Mouse (Mus musculus) midbrain, embryonic 15.5 days (tissue): ENCODE measurements around the gene Ltbp4. TPM values are rescaled to one million over a fixed set of nuclear protein-coding genes. Genes with fewer than 3 reads are reported as not detected.

Source experiments
- ATAC-seq: fragments of 200-750 bp; cut with Nextera tagmentation; replicated peaks from 2 replicates; pipeline ENCODE4 v1.8.0; 2017; ENCODE audit warnings: moderate TSS enrichment
- H3K27ac ChIP-seq: fragments of 300-500 bp; sonication (generic); 2 replicates; pipeline ENCODE4 v1.5.1; 2015; ENCODE audit warnings: mild to moderate bottlenecking, inconsistent platforms
- H3K27me3 ChIP-seq: fragments of 300-500 bp; sonication (generic); replicated peaks from 2 replicates; pipeline ENCODE4 v1.6.1; 2015; ENCODE audit warnings: inconsistent platforms
- H3K36me3 ChIP-seq: fragments of 300-500 bp; sonication (generic); replicated peaks from 2 replicates; pipeline ENCODE4 v1.6.1; 2015; ENCODE audit warnings: inconsistent platforms
- H3K4me1 ChIP-seq: fragments of 300-500 bp; sonication (generic); 2 replicates; pipeline ENCODE4 v1.6.1; 2015; ENCODE audit warnings: inconsistent platforms
- H3K4me2 ChIP-seq: fragments of 300-500 bp; sonication (generic); 2 replicates; pipeline ENCODE4 v1.6.1; 2015; ENCODE audit warnings: inconsistent platforms, mild to moderate bottlenecking, moderate library complexity
- H3K4me3 ChIP-seq: fragments of 300-500 bp; sonication (generic); 2 replicates; pipeline ENCODE4 v1.5.1; 2015; ENCODE audit warnings: mild to moderate bottlenecking, inconsistent platforms
- H3K9ac ChIP-seq: fragments of 300-500 bp; sonication (generic); 2 replicates; pipeline ENCODE4 v1.6.1; 2015; ENCODE audit warnings: mild to moderate bottlenecking, inconsistent platforms
- H3K9me3 ChIP-seq: fragments of 300-500 bp; sonication (generic); 2 replicates; pipeline ENCODE4 v1.6.1; 2016; ENCODE audit warnings: inconsistent platforms
- WGBS: fragments of 180-500 bp; shearing (Covaris S2); methylation state at CpG from one replicate; pipeline ENCODE4 v1.1.7; 2015; ENCODE audit warnings: mixed read lengths; 5-methylcytosine and 5-hydroxymethylcytosine counted together
- polyA plus RNA-seq: library from polyadenylated mRNA; unstranded; fragments of >200 nt; fragmentation: Nextera tagmentation; extraction: Ambion mirVana; gene quantifications from 2 replicates; pipeline ENCODE4 v1.2.1, GENCODE M21; 2015

Gene Ltbp4
- 13.4 and 15.7 TPM in 2 replicates for polyA plus RNA-seq

DNA sequence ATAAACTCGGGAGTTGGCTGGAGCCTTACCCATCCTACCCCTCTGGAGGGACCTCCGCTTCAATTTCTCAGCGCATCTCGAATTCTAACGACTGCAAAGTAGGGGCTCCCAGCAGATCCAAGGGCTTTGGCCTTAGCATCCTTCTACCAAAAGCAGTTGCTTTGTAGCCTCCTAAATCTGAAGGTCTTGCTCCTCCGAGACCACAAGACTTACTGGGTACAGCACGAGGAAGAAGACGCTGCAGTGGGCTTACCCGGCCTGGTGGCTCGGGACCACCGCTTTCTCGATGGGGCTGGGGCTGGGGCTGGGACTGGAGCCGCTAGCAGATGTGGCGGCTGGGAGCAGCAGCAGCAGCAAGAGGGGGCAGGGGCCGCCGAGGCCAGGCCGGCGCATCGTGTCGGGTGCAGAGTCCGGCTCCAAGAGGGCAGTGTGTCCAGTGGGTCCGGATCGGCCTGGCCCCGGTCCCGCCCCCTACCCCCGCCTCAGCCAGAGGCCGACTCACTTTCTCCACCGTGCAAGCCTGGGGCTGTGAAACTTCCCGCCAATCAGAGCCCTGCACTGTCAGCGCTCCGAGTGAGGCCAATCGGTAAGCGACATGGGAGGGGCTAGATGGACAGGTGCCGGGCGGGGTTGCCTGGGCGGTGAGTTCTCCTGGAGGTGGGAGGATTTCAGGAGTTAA lies at the start of gene Ltbp4:
Gene Ltbp4, minus strand, starts transcription at position 518 of the 679 bp plus-strand sequence.
- Histone ChIP-seq H3K27me3 (peaks cover 58% of the 10 kb centered on the region), H3K27ac (no peak within 1 kb of the TSS), H3K36me3 (peaks cover 6% of the 10 kb centered on the region; the same call in 1 of the 2 replicates), H3K9ac (peak within 1 kb of the TSS; percentile 40; the same call in 1 of the 2 replicates), H3K4me2 (peak within 1 kb of the TSS; percentile 59), H3K9me3 (no peaks in the 10 kb centered on the region), H3K4me3 (peak within 1 kb of the TSS; percentile 32), H3K4me1 (peaks cover 61% of the 10 kb centered on the region)
- no peak for ATAC-seq
- WGBS = 1% methylated on average over 36 of the region's 36 CpGs

GRCm38 (mm10) chr7:27384731-27385130 lies 47.2 kb upstream of the Ltbp4 start:
- no peak overlapping the region for H3K4me3 ChIP-seq
- H3K9ac ChIP-seq = no peak overlapping the region
- 30% methylated on average over 4 of the region's 4 CpGs for WGBS
- H3K4me2 ChIP-seq = no peak overlapping the region
- no peak for ATAC-seq
- H3K9me3 ChIP-seq = no peaks in the 10 kb centered on the region
- no peaks in the 10 kb centered on the region for H3K4me1 ChIP-seq
- H3K36me3 ChIP-seq = no peaks in the 10 kb centered on the region
- H3K27me3 ChIP-seq = no peaks in the 10 kb centered on the region
- no peak overlapping the region for H3K27ac ChIP-seq

GRCm38 (mm10) chr7:27384134-27384533 lies 46.6 kb upstream of the Ltbp4 start:
- peaks cover under 1% of the 10 kb centered on the region; the same call in 1 of the 2 replicates for H3K27me3 ChIP-seq
- H3K27ac ChIP-seq = no peak overlapping the region
- no peak overlapping the region for H3K4me3 ChIP-seq
- H3K9me3 ChIP-seq = no peaks in the 10 kb centered on the region
- no peak overlapping the region for H3K4me2 ChIP-seq
- H3K9ac ChIP-seq = no peak overlapping the region
- 53% methylated on average over 5 of the region's 5 CpGs for WGBS
- no peak for ATAC-seq
- no peaks in the 10 kb centered on the region for H3K36me3 ChIP-seq
- no peaks in the 10 kb centered on the region for H3K4me1 ChIP-seq

DNA sequence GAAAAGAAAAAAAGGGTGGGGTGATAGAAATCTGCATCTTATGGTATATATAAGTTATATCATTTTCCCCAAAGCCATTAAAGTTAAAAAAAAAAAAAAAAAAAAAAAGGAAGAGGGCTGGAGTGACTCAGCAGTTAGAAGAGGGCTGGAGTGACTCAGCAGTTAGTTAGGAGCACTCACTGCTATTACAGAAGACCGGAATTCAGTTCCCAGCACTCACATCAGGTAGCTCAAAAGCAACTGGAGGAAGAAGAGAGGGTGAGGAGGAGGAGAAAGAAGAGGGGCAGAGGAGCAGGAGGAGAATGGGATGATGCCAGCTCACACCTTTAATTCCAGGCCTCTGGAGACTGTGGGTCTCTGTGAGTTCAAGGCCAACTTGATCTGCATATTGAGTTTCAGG lies 45.7 kb upstream of the Ltbp4 start:
- Histone ChIP-seq H3K4me2 (no peak overlapping the region), H3K36me3 (no peaks in the 10 kb centered on the region), H3K9me3 (no peaks in the 10 kb centered on the region), H3K27ac (no peak overlapping the region), H3K4me1 (no peaks in the 10 kb centered on the region), H3K9ac (no peak overlapping the region), H3K4me3 (no peak overlapping the region), H3K27me3 (peaks cover 7% of the 10 kb centered on the region; the same call in 1 of the 2 replicates)
- ATAC-seq = no peak
- 82% methylated on average over 1 of the region's 1 CpGs for WGBS

DNA sequence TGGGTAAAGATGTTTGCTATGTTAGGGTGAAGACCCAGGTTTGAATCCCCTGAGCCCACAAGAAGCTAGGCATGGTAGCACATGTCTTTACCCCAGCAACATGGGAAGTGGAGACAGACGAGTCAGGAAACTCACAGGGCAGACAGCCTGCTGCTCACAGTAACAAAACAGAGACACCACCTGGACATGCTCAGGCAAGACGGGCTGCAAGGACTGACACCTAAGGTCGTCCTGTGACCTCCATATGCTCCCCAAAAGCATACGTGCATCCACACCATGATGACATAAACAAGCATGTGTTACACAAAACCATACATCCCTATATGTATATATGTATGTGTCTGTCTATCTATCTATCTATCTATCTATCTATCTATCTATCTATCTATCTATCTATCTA lies 44.1 kb upstream of the Ltbp4 start:
- peaks cover 22% of the 10 kb centered on the region for H3K27me3 ChIP-seq

GRCm38 (mm10) chr7:27381009-27381408 lies 43.5 kb upstream of the Ltbp4 start:
- Histone ChIP-seq H3K4me1 (no peaks in the 10 kb centered on the region), H3K27ac (no peak overlapping the region), H3K4me3 (no peak overlapping the region), H3K4me2 (no peak overlapping the region), H3K9ac (no peak overlapping the region), H3K27me3 (peaks cover 28% of the 10 kb centered on the region), H3K9me3 (no peaks in the 10 kb centered on the region), H3K36me3 (no peaks in the 10 kb centered on the region)
- no peak for ATAC-seq
- 48% methylated on average over 1 of the region's 1 CpGs for WGBS

More for the DNA sequence above, 44.1 kb upstream of the Ltbp4 start:
- no peaks in the 10 kb centered on the region for H3K9me3 ChIP-seq
- no peak overlapping the region for H3K27ac ChIP-seq
- no peak overlapping the region for H3K9ac ChIP-seq
- no peak for ATAC-seq
- no peak overlapping the region for H3K4me3 ChIP-seq
- H3K4me1 ChIP-seq = no peaks in the 10 kb centered on the region
- H3K4me2 ChIP-seq = no peak overlapping the region
- H3K36me3 ChIP-seq = no peaks in the 10 kb centered on the region
- 56% methylated on average over 4 of the region's 4 CpGs for WGBS

- Histone ChIP-seq H3K27me3 (peaks cover 38% of the 10 kb centered on the region), H3K4me1 (peaks cover 3% of the 10 kb centered on the region; the same call in 1 of the 2 replicates), H3K27ac (no peak overlapping the region), H3K4me2 (no peak overlapping the region), H3K9ac (no peak overlapping the region), H3K4me3 (no peak overlapping the region), H3K9me3 (no peaks in the 10 kb centered on the region), H3K36me3 (no peaks in the 10 kb centered on the region)
- WGBS = 76% methylated on average over 6 of the region's 6 CpGs
- no peak for ATAC-seq
Observed at GRCm38 (mm10) chr7:27379836-27380235, 42.3 kb upstream of the Ltbp4 start.

- Histone ChIP-seq H3K27me3 (peaks cover 51% of the 10 kb centered on the region), H3K4me3 (no peak overlapping the region), H3K36me3 (no peaks in the 10 kb centered on the region), H3K9me3 (no peaks in the 10 kb centered on the region), H3K4me1 (peaks cover 3% of the 10 kb centered on the region; the same call in 1 of the 2 replicates), H3K27ac (no peak overlapping the region), H3K4me2 (no peak overlapping the region), H3K9ac (no peak overlapping the region)
- ATAC-seq = no peak
- WGBS = 20% methylated on average over 4 of the region's 4 CpGs
Observed at GRCm38 (mm10) chr7:27378431-27378830, 40.9 kb upstream of the Ltbp4 start.

DNA sequence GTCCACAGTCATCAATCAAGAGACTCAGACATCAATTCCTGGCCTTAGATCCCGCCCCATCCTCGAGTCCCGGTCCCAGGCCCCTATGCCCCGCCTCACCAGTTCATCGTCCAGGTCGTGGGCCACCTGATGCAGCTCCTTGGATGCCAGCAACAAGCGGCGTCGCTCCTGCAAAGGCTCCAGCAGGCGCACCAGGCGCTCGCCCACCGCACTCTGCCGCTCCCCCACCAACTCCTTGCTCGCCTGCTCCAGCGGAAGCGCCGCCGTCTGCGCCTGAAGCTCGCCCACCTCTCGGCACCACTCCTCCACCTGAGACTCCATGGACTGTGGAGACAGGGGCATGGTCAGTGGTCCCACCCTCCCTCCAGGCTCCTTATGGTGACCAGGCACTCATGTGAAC lies 37.8 kb upstream of the Ltbp4 start:
- Histone ChIP-seq H3K9ac (no peak overlapping the region), H3K4me2 (0 out of 2 replicates have a peak overlapping the region, but pooled peaks have one; percentile 1)

DNA sequence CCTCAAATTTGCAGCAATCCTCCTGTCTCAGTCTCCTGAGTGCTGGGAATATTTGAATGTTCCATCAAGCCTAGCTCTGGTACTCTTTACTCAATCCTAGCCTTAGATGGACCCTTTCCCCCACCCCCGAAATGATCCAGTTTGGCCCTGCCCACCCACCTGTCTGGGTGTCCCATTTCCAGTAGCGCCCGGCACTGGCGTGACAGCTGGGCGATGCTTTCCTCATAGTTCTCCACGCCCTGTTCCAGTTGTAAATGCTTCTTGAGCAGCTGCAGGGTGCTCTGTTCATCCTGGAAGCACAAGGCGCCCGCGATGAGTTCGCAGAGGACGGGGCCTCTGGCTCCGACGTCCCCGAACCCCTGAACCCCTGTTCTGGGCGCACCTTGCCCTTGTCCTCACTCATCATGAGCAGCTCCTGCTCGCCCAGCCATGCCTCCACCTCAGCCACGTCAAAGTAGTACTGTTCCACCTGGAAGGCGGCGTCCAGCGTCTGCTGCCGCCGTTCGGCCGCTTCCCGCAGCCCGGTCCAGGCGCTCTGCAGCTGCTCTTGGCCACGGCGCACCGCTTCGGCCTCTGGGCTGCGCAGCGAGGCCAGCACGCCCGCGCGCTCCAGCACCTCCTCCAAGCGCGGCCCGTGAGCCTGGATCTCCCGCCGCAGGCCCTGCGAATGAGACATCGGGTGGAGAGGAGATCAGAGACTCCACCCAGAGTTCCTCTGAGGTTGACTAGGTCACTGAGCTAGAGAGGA lies 34.4 kb upstream of the Ltbp4 start:
- no peak overlapping the region for H3K27ac ChIP-seq
- H3K27me3 ChIP-seq = peaks cover 96% of the 10 kb centered on the region
- WGBS = 11% methylated on average over 44 of the region's 44 CpGs
- H3K4me3 ChIP-seq = no peak overlapping the region
- no peak overlapping the region for H3K9ac ChIP-seq
- peaks cover 5% of the 10 kb centered on the region; the same call in 1 of the 2 replicates for H3K4me1 ChIP-seq
- H3K9me3 ChIP-seq = no peaks in the 10 kb centered on the region
- ATAC-seq = no peak
- peaks cover 17% of the 10 kb centered on the region for H3K36me3 ChIP-seq
- no peak overlapping the region for H3K4me2 ChIP-seq

More for the DNA sequence above, 37.8 kb upstream of the Ltbp4 start:
- Histone ChIP-seq H3K27ac (no peak overlapping the region), H3K27me3 (peaks cover 82% of the 10 kb centered on the region), H3K36me3 (peaks cover 10% of the 10 kb centered on the region), H3K9me3 (no peaks in the 10 kb centered on the region), H3K4me3 (no peak overlapping the region), H3K4me1 (peaks cover 5% of the 10 kb centered on the region; the same call in 1 of the 2 replicates)
- WGBS = 2% methylated on average over 22 of the region's 22 CpGs
- no peak for ATAC-seq

DNA sequence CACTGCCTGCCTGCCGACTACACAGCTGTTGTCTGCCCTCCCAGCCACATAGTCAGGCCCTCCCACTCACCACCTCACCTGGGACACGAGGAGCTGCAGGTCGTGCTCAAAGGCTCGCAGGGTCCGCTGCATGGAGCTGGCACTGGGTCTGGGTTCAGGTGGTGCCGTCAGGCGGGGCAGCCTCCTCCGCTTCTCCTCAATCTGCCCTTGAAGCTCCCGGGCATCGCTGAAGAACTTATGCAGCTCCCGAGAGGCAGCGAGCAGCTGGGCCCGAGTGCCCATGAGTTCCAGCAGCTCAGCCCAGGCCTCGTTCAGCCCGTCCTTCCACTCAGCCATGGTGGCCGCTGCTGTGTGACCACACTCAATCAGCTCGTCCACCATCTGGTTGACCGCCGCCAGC lies 31.6 kb upstream of the Ltbp4 start:
- no peak overlapping the region for H3K9ac ChIP-seq
- H3K4me1 ChIP-seq = 0 out of 2 replicates have a peak, but pooled peaks cover 3% of the 10 kb centered on the region
- 87% methylated on average over 19 of the region's 19 CpGs for WGBS
- peaks cover 99% of the 10 kb centered on the region for H3K27me3 ChIP-seq
- no peak overlapping the region for H3K4me3 ChIP-seq
- no peak for ATAC-seq
- H3K4me2 ChIP-seq = no peak overlapping the region
- H3K27ac ChIP-seq = no peak overlapping the region
- no peaks in the 10 kb centered on the region for H3K9me3 ChIP-seq
- peaks cover 17% of the 10 kb centered on the region for H3K36me3 ChIP-seq

DNA sequence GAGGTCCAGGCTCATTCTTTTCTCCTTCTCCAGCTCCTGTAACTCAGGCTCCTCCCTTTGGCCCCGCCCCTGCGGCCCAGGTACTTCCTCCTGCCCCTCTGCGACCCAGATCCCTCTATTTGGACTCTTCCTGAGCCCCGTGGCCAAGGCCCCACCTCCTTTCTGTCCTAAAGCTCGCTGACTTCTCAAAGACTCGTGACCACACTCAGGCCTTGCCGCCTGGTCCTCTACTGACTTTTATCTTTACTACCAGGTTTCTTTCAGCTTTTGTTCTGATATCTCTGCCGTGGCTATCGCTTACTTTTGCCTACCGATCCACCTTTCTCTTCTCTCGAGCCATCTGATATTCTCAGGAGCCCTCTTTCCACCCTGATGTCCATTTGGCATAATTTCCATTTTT lies 30.5 kb upstream of the Ltbp4 start:
- Histone ChIP-seq H3K4me3 (no peak overlapping the region), H3K9me3 (no peaks in the 10 kb centered on the region), H3K27ac (no peak overlapping the region), H3K9ac (no peak overlapping the region), H3K4me2 (no peak overlapping the region), H3K27me3 (peaks cover 98% of the 10 kb centered on the region), H3K4me1 (0 out of 2 replicates have a peak, but pooled peaks cover 3% of the 10 kb centered on the region), H3K36me3 (peaks cover 17% of the 10 kb centered on the region)
- no peak for ATAC-seq
- 20% methylated on average over 11 of the region's 11 CpGs for WGBS
